Mouse (Mus musculus) midbrain, embryonic 14.5 days (tissue): ENCODE data around the gene Angptl6. TPM values are rescaled to one million over a fixed set of nuclear protein-coding genes. Genes with fewer than 3 reads are reported as not detected.
A peak's percentile ranks its signal among the peaks of the same experiment; 100 is the strongest.

Experiments used
- ATAC-seq: fragments of 200-750 bp; cut with Nextera tagmentation; 2 replicates; pipeline ENCODE4 v1.8.0; 2017; ENCODE audit warnings: moderate number of reproducible peaks, moderate library complexity; ENCODE audit not compliant: low FRiP score, low TSS enrichment
- DNase-seq: peaks from one replicate; pipeline ENCODE4 v3.0.0-alpha.2; 2015
- H3K27ac ChIP-seq: fragments of 300-500 bp; sonication (generic); replicated peaks from 2 replicates; pipeline ENCODE4 v1.5.1; 2014; ENCODE audit warnings: mild to moderate bottlenecking, low read depth, low read length, moderate library complexity
- H3K27me3 ChIP-seq: fragments of 300-500 bp; sonication (generic); 2 replicates; pipeline ENCODE4 v1.6.1; 2014; ENCODE audit warnings: low read length, control low read depth, mixed read lengths; ENCODE audit not compliant: control insufficient read depth, insufficient read depth
- H3K36me3 ChIP-seq: fragments of 300-500 bp; sonication (generic); 2 replicates; pipeline ENCODE4 v1.6.1; 2014; ENCODE audit warnings: low read length, control low read depth; ENCODE audit not compliant: control insufficient read depth, insufficient read depth
- H3K4me1 ChIP-seq: fragments of 300-500 bp; sonication (generic); 2 replicates; pipeline ENCODE4 v1.6.1; 2014; ENCODE audit warnings: mild to moderate bottlenecking, antibody characterized with exemption, low read length, control low read depth; ENCODE audit not compliant: control insufficient read depth, insufficient read depth
- H3K4me2 ChIP-seq: fragments of 300-500 bp; sonication (generic); 2 replicates; pipeline ENCODE4 v1.6.1; 2014; ENCODE audit warnings: mild to moderate bottlenecking, low read length, moderate library complexity
- H3K4me3 ChIP-seq: fragments of 300-500 bp; sonication (generic); replicated peaks from 2 replicates; pipeline ENCODE4 v1.5.1; 2014; ENCODE audit warnings: low read depth, low read length
- H3K9ac ChIP-seq: fragments of 300-500 bp; sonication (generic); replicated peaks from 2 replicates; pipeline ENCODE4 v1.6.1; 2014; ENCODE audit warnings: mild to moderate bottlenecking, low read length, moderate library complexity
- H3K9me3 ChIP-seq: fragments of 300-500 bp; sonication (generic); 2 replicates; pipeline ENCODE4 v1.6.1; 2016; ENCODE audit warnings: low read length, control low read depth, mixed read lengths; ENCODE audit not compliant: control insufficient read depth
- WGBS: fragments of 180-500 bp; shearing (Covaris S2); extraction: QIAGEN DNeasy Blood & Tissue Kit; methylation state at CpG from one replicate; pipeline ENCODE4 v1.1.7; 2014; 5-methylcytosine and 5-hydroxymethylcytosine counted together
- polyA plus RNA-seq: library from polyadenylated mRNA; unstranded; fragments of >200 nt; fragmentation: Nextera tagmentation; extraction: Ambion mirVana; gene quantifications from 2 replicates; pipeline ENCODE4 v1.2.1, GENCODE M21; 2014

Gene Angptl6
- polyA plus RNA-seq, 1 experiment from 2014 or later: 11.1 TPM

DNA sequence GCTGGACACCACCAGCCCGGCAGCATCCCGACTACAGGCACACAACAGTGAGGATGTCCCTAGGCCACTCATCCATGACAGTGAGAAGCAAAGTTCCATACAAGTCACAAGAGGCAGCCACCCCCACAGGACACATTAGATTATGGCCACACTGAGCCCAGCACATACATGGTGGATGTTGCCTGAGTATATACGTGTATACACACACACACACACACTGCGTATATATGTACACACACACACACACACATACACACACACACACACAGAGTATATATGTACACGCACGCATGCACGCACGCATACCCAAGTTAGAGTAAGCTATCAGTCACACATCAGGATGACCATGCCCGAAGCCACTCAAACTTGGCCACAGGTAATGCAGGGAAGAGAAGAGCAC is 15.9 kb upstream of the Angptl6 start:
- Histone ChIP-seq H3K36me3 (peaks cover 62% of the 10 kb centered on the region), H3K4me1 (peaks cover 5% of the 10 kb centered on the region), H3K9ac (no peak overlapping the region), H3K27me3 (no peaks in the 10 kb centered on the region), H3K4me3 (no peak overlapping the region), H3K9me3 (no peaks in the 10 kb centered on the region), H3K4me2 (no peak overlapping the region), H3K27ac (no peak overlapping the region)
- 95% methylated on average over 9 of the region's 9 CpGs for WGBS
- ATAC-seq: no peak
- DNase-seq: no peak

DNA sequence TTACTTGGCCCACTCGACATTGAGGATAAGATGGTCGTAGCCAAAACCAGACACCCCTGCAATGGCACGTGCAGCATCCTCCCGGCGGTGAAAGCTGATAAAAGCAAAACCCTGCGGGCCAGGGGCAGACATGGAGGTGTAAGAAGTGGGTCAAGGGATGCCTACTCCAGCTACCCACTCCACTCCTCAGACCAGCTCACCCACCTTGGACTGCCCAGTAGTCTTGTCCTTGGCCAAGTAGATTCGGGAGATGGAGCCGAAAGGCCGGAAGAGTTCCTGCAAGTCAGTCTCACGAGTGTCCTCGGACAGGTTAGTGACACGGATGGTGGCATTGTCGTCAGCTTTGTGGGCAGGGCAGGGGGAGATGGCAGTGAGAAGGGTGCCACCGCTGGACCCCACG is 15.1 kb upstream of the Angptl6 start:
- no peak overlapping the region for H3K9ac ChIP-seq
- no peaks in the 10 kb centered on the region for H3K27me3 ChIP-seq
- no peak overlapping the region for H3K27ac ChIP-seq
- no peak for ATAC-seq
- DNase-seq: no peak
- H3K4me1 ChIP-seq: peaks cover 5% of the 10 kb centered on the region
- 93% methylated on average over 15 of the region's 15 CpGs for WGBS
- peaks cover 70% of the 10 kb centered on the region for H3K36me3 ChIP-seq
- no peaks in the 10 kb centered on the region for H3K9me3 ChIP-seq
- H3K4me2 ChIP-seq: no peak overlapping the region
- no peak overlapping the region for H3K4me3 ChIP-seq

DNA sequence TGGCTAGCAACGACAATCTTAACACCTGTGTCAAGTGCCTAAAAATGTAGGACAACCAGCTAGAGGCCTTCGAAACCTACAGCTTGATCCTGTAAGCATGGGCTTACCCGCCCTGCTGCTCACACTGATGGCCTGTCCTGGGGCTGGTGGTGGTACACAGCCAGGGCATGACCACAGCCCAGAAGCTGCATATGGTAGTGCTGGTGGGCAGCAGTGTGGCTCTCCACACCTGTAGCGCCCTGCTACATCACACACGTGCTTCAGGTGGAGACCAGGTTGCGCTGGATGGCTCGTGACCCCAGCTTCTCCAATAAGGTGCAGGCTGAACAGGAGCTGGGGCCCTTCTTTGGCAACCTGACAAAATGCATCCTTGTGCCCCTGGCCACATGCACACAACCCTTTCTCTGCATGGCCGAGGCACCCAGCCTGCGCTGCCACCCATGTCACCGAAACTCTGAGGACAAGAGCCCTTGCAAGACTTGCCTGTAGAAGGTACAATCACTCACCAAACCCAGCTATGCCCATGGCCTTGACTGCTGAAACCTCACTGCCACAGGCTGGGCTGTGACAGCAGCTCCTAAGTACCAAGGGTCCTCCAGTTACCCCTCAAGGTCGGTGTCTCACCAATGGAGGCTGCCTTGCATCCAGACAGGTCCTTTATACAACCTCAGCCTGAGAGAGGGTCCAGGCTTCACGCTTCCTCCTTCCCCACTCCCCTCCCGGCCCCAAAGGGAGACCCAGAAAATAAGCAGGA is 14.2 kb upstream of the Angptl6 start:
- H3K4me2 ChIP-seq: no peak overlapping the region
- DNase-seq (no peak), ATAC-seq (no peak)
- no peak overlapping the region for H3K27ac ChIP-seq
- no peaks in the 10 kb centered on the region for H3K9me3 ChIP-seq
- no peak overlapping the region for H3K9ac ChIP-seq
- H3K36me3 ChIP-seq: peaks cover 74% of the 10 kb centered on the region
- H3K4me1 ChIP-seq: peaks cover 5% of the 10 kb centered on the region
- no peaks in the 10 kb centered on the region for H3K27me3 ChIP-seq
- no peak overlapping the region for H3K4me3 ChIP-seq
- 88% methylated on average over 13 of the region's 13 CpGs for WGBS

DNA sequence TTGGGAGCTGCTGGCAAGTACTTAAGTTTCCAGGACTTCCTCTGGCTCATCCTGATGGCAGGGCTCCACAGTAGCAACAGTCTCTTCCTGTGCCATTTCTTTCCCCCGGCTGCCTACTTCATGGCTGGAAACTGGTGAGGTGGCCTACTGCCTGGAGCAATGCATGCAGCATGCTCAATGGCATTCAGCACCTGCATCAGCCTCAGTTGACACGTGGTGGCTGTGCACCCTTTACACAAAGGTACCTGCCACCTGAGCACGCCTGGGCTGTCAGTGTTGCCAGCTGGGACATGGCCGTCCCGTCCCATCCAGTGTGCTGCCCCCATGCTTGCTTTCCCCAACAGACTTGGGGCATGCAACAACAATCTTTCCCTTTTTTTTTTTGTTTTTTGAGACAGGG is 13.5 kb upstream of the Angptl6 start:
- Histone ChIP-seq H3K4me2 (no peak overlapping the region), H3K27me3 (no peaks in the 10 kb centered on the region), H3K36me3 (peaks cover 74% of the 10 kb centered on the region), H3K9me3 (no peaks in the 10 kb centered on the region), H3K4me3 (no peak overlapping the region), H3K4me1 (peaks cover 5% of the 10 kb centered on the region), H3K9ac (no peak overlapping the region), H3K27ac (no peak overlapping the region)
- 67% methylated on average over 5 of the region's 5 CpGs for WGBS
- DNase-seq (no peak), ATAC-seq (no peak)

DNA sequence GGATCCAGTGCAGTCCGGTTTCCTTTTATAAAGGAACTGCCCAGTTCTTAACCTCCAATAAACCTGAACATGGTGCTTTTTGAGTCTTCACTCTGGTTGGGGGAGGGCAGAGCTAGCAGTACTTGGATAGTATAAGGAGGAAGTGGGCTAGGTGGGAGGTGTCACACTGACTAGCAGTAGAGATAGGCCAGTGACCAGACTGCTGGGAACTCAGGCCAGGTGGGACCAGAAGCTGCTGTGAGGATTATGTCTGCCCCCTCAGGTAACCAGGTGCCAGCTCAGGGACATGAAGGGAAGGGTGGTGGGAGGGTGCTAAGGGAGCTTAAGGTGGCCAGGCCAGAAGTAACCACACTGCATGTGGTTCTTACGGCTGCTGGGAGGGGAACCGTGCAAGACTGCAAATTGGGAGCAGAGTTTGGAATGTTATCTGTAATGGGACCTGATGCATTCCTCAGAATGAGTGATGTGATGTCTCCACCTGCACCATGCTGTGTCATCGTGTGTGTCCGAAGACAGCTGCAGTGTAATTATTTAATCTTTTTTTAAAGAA is 12.7 kb upstream of the Angptl6 start:
- DNase-seq (no peak), ATAC-seq (no peak)
- peaks cover 74% of the 10 kb centered on the region for H3K36me3 ChIP-seq
- H3K9me3 ChIP-seq: no peaks in the 10 kb centered on the region
- H3K27ac ChIP-seq: no peak overlapping the region
- no peak overlapping the region for H3K4me2 ChIP-seq
- WGBS: 82% methylated on average over 5 of the region's 5 CpGs
- H3K4me1 ChIP-seq: no peaks in the 10 kb centered on the region
- no peak overlapping the region for H3K4me3 ChIP-seq
- H3K27me3 ChIP-seq: no peaks in the 10 kb centered on the region
- H3K9ac ChIP-seq: no peak overlapping the region

DNA sequence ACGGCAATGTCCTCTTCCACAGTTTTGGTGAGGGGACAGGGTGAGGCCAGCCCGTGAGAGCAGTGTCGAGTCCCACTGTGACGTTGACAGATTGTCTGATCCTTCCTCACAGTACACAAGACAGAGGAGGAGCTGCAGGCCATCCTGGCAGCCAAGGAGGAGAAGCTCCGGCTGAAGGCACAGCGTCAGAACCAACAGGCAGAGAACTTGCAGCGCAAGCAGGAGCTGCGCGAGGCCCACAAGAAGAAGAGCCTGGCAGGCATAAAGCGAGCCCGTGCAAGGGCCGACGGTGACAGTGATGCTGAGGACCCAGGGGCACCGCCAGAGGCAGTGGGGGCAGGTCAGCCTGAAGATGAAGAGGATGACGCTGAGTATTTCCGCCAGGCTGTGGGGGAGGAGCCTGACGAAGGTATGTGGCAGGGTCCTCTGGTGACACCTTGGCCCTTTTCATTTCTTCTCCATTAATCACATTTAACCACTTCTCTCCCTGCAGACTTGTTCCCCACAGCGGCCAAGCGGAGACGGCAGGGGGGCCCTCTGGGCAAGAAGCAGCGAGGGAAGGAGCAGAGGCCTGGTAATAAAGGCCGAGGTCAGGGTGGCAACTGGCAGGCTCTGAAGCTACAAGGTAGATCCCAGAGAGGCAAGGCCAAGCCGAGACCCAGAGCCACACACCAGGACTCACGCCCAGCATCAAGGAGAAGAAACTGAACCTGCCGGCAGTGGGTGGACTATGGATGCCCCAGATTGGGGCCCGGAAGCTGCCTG is 12.0 kb upstream of the Angptl6 start:
- Histone ChIP-seq H3K4me2 (no peak overlapping the region), H3K4me3 (no peak overlapping the region), H3K9ac (no peak overlapping the region), H3K4me1 (no peaks in the 10 kb centered on the region), H3K9me3 (no peaks in the 10 kb centered on the region), H3K27me3 (no peaks in the 10 kb centered on the region), H3K36me3 (peaks cover 71% of the 10 kb centered on the region), H3K27ac (no peak overlapping the region)
- ATAC-seq (no peak), DNase-seq (no peak)
- 86% methylated on average over 26 of the region's 26 CpGs for WGBS

DNA sequence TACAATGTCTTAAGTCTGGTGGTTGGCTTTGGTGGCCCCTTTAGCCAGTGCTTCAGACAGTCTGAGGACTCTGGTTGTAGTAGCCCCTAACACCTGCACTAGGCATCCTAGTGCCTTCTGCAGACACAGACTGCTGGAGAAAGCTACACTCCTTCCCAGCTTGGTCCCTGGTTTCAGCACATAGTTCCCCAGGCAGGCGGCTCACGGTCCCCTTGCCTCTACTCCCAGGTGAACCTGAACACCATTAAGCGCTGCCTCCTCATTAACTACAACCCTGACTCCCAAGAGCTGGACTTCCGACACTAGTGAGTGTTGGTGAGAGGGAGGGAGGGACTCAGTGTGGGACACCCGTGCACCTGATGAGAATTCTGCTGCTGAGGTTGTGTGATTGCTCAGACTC is 10.9 kb upstream of the Angptl6 start:
- Histone ChIP-seq H3K9me3 (no peaks in the 10 kb centered on the region), H3K4me1 (no peaks in the 10 kb centered on the region), H3K36me3 (peaks cover 62% of the 10 kb centered on the region), H3K4me3 (no peak overlapping the region), H3K27me3 (no peaks in the 10 kb centered on the region), H3K27ac (no peak overlapping the region), H3K4me2 (no peak overlapping the region), H3K9ac (no peak overlapping the region)
- 93% methylated on average over 5 of the region's 5 CpGs for WGBS
- ATAC-seq (no peak), DNase-seq (no peak)

DNA sequence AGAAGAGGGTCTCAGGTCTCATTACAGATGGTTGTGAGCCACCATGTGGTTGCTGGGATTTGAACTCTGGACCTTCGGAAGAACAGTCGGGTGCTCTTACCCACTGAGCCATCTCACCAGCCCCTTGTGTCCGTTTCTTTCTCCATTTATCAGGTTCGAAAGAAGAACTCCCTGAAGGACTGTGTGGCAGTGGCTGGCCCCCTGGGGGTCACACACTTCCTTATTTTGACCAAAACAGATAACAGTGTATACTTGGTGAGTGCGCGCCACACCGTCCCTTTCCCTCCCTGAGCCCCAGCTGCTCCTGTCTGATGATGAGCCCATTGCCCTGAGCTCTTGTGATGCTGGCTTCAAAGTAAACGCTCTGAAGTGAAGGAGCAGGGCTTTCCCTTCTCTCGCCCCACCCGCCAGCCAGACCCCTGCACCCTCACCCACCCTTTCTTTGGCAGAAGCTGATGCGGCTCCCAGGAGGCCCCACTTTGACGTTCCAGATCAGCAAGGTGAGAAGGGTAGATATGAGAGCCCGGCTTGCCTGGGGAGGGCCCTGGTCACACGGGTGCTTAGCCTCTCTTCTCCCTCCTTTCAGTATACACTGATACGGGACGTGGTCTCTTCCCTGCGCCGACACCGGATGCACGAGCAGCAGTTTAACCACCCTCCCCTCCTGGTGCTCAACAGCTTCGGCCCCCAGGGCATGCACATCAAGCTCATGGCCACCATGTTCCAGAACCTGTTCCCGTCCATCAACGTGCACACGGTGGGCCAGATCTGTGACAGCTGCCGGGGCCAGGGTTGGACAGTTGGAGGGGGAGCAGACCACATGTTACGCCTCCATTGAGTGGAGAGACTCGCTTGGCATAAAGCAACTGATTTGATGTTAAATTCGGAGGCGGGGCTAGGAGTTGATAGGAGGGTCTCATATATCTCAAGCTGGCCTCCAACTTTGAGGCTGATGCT is 9.9 kb upstream of the Angptl6 start:
- H3K9ac ChIP-seq: no peak overlapping the region
- H3K4me3 ChIP-seq: 0 out of 2 replicates have a peak overlapping the region, but pooled peaks have one; percentile 86
- no peaks in the 10 kb centered on the region for H3K4me1 ChIP-seq
- no peaks in the 10 kb centered on the region for H3K27me3 ChIP-seq
- H3K27ac ChIP-seq: no peak overlapping the region
- no peaks in the 10 kb centered on the region for H3K9me3 ChIP-seq
- peaks cover 52% of the 10 kb centered on the region for H3K36me3 ChIP-seq
- whole genome bisulfite sequencing: 89% methylated on average over 29 of the region's 29 CpGs
- peak overlapping the region; percentile 87 for H3K4me2 ChIP-seq
- DNase-seq: no peak
- no peak for ATAC-seq
